Mouse (Mus musculus): ENCODE results near the gene Glyat. TPM values are rescaled to one million over a fixed set of nuclear protein-coding genes. Genes with fewer than 3 reads are reported as not detected.

Glyat gene
- total and polyA plus RNA-seq, 3 experiments = not detected

DNA sequence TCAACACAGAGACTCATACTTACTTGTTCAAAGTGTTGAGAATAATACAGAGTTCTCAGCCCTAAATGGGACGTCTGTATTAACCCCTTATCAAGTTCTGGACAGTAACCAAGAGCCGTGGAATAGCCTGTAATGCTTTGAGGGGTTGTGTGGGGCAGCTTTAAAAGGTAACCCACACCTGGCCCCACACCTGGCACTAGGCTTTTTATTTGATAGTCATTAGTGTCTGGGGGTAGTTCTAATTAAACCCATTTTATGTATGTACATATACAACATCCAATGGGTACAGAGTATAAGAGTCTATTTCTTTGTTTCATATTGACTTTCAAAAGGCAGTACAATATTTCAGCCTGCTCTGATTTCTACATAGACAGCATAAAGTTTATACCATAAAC is 38.0 kb upstream of the Glyat start:
- H3K27ac ChIP-seq (ENCODE audit: insufficient read depth, low read depth) = no peak overlapping the region
- no peak overlapping the region for H3K4me2 ChIP-seq (ENCODE audit: insufficient read depth, low read depth, poor library complexity, severe bottlenecking)
- no peak overlapping the region for H3K9ac ChIP-seq (ENCODE audit: insufficient read depth, low read depth)
- H3K36me3 ChIP-seq (replicated peaks in 1 of 2; ENCODE audit: control insufficient read depth in 1 of 2, insufficient read depth in 1 of 2, low read length in 1 of 2) = peaks cover 2 to 20% of the 10 kb centered on the region in 2 experiments
- no peak for TF ChIP-seq SIN3A (IDR thresholded peaks at IDR 0.05; ENCODE audit: low read length)
- TF ChIP-seq NRF1 (IDR thresholded peaks at IDR 0.05; ENCODE audit: low read depth, low read length) = no peak
- no peak for TF ChIP-seq MXI1 (IDR thresholded peaks at IDR 0.05; ENCODE audit: low read depth, low read length)
- TF ChIP-seq SMC3 (IDR thresholded peaks at IDR 0.05; ENCODE audit: low read depth, low read length) = no peak
- no peak for TF ChIP-seq CHD1 (IDR thresholded peaks at IDR 0.05; ENCODE audit: low read depth, low read length)
- no peak for TF ChIP-seq HCFC1 (IDR thresholded peaks at IDR 0.05; ENCODE audit: low read depth, low read length)
- no peak for TF ChIP-seq EP300 (IDR thresholded peaks at IDR 0.05; ENCODE audit: low read length)
- TF ChIP-seq ETS1 (conservative IDR thresholded peaks at IDR 0.05; ENCODE audit: low read depth, low read length) = no peak
- no peak for TF ChIP-seq USF1 (IDR thresholded peaks at IDR 0.05; ENCODE audit: low read depth, low read length)
- TF ChIP-seq MYC (IDR thresholded peaks at IDR 0.05; ENCODE audit: low read depth, low read length) = no peak
- TF ChIP-seq USF2 (conservative IDR thresholded peaks at IDR 0.05; ENCODE audit: low read depth, low read length) = no peak
- TF ChIP-seq BHLHE40 (IDR thresholded peaks at IDR 0.05; ENCODE audit: low read depth, low read length) = no peak
- TF ChIP-seq RCOR1 (conservative IDR thresholded peaks at IDR 0.05; ENCODE audit: low read depth, low read length) = no peak
- no peak for TF ChIP-seq TBP (conservative IDR thresholded peaks at IDR 0.05; ENCODE audit: low read depth, low read length)
- DNase-seq (ENCODE audit: extremely low read depth) = no peak
- H3K9me3 ChIP-seq (replicated peaks; ENCODE audit: low read length) = no peaks in the 10 kb centered on the region
- H3K27me3 ChIP-seq (replicated peaks) = no peaks in the 10 kb centered on the region
- in situ Hi-C loops (cut with MboI; ENCODE audit: low pct_ligation_motif_present, low pct_unique_long_range_greater_than_20kb, low sequenced_read_pairs) (no loop called here), dilution Hi-C loops (cut with MboI; ENCODE audit: extremely low pct_ligation_motif_present, extremely low pct_unique_long_range_greater_than_20kb, low sequenced_read_pairs) (no loop called here)
- peak overlapping the region in 1 of 3 experiments; percentile 63 for H3K4me3 ChIP-seq (replicated peaks in 1 of 3; ENCODE audit: low read depth in 2 of 3, low read length in 2 of 3, poor library complexity in 1 of 3)
- no peaks in the 10 kb centered on the region for H3K79me2 ChIP-seq (replicated peaks; ENCODE audit: control insufficient read depth, extremely low read depth, insufficient read depth, poor library complexity, severe bottlenecking)
- peaks cover 4 to 23% of the 10 kb centered on the region in 2 experiments for H3K4me1 ChIP-seq (ENCODE audit: control insufficient read depth in 1 of 2, insufficient read depth in 2 of 2)

DNA sequence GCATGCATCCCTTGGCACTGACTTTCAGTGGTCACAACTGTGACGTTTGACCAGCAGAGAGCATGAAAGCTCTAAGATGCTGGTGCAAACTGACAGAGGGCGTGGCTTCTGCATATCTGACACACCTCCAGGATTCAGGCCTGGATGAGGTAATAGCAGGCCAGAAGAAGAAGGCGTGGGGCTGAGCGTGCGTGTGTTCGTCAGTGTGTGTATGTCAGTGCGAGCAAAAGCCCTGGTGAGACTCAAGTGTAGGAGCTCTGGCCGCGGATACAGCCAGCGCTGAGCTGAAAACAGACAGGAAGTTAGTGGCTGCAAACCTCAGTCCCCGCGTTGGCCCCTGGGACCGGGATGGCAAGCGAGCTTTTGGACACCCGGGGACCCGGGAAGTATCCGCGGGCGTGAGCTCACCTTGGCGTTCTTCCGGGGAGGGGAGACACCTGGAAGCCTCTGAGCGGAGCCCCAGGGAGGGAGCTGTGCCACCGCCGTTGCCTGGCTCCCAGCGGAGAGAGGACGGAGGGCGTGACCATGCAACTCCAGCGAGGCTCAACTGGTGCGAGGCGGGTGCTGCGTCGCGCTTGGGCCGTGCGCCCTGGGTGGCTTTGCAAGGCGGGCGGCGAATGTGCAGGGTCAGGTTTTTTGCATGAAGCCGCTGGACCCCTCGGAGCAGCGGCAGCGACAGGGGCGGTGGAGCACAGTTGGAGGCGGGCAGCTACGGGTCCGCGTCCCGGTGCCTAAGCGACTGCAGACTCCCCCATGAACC is 37.4 kb upstream of the Glyat start:
- dilution Hi-C loops (cut with MboI; ENCODE audit: extremely low pct_ligation_motif_present, extremely low pct_unique_long_range_greater_than_20kb, low sequenced_read_pairs) (no loop called here), in situ Hi-C loops (cut with MboI; ENCODE audit: low pct_ligation_motif_present, low pct_unique_long_range_greater_than_20kb, low sequenced_read_pairs) (no loop called here)
- H3K9me3 ChIP-seq (replicated peaks; ENCODE audit: low read length) = no peaks in the 10 kb centered on the region
- H3K27ac ChIP-seq (ENCODE audit: insufficient read depth, low read depth) = no peak overlapping the region; the same call in 1 of the 2 replicates
- no peaks in the 10 kb centered on the region for H3K79me2 ChIP-seq (replicated peaks; ENCODE audit: control insufficient read depth, extremely low read depth, insufficient read depth, poor library complexity, severe bottlenecking)
- H3K27me3 ChIP-seq (replicated peaks) = no peaks in the 10 kb centered on the region
- H3K4me1 ChIP-seq (ENCODE audit: control insufficient read depth in 1 of 2, insufficient read depth in 2 of 2) = peaks cover 4 to 19% of the 10 kb centered on the region in 2 experiments
- H3K9ac ChIP-seq (ENCODE audit: insufficient read depth, low read depth) = peak overlapping the region; percentile 46
- peaks cover 2 to 15% of the 10 kb centered on the region in 2 experiments for H3K36me3 ChIP-seq (replicated peaks in 1 of 2; ENCODE audit: control insufficient read depth in 1 of 2, insufficient read depth in 1 of 2, low read length in 1 of 2)
- peak overlapping the region; percentile 39 to 73 (median 63) for H3K4me3 ChIP-seq (replicated peaks in 1 of 3; ENCODE audit: low read depth in 2 of 3, low read length in 2 of 3, poor library complexity in 1 of 3)
- DNase-seq (ENCODE audit: extremely low read depth) = peak; percentile 85
- peak overlapping the region; percentile 47 for H3K4me2 ChIP-seq (ENCODE audit: insufficient read depth, low read depth, poor library complexity, severe bottlenecking)
- TF ChIP-seq SIN3A (IDR thresholded peaks at IDR 0.05; ENCODE audit: low read length) (peak; percentile 64; the same call in 1 of the 2 replicates), MAX (IDR thresholded peaks at IDR 0.05; ENCODE audit: low read length) (peak; percentile 40; the same call in 1 of the 2 replicates), MYC (IDR thresholded peaks at IDR 0.05; ENCODE audit: low read depth, low read length) (0 out of 2 replicates have a peak, but pooled peaks have one; percentile 24), NRF1 (IDR thresholded peaks at IDR 0.05; ENCODE audit: low read depth, low read length) (no peak; the same call in 1 of the 2 replicates), CTCF (conservative IDR thresholded peaks at IDR 0.05 in 1 of 2, IDR thresholded peaks at IDR 0.05 in 1 of 2; ENCODE audit: low read depth in 2 of 2, low read length in 2 of 2) (peak in 1 of 2 experiments; percentile 67; a peak in 2 of 4 replicates), NELFE (IDR thresholded peaks at IDR 0.05; ENCODE audit: low read depth, low read length) (no peak), SMC3 (IDR thresholded peaks at IDR 0.05; ENCODE audit: low read depth, low read length) (peak; percentile 68), EP300 (IDR thresholded peaks at IDR 0.05; ENCODE audit: low read length) (0 out of 2 replicates have a peak, but pooled peaks have one; percentile 8), JUN (IDR thresholded peaks at IDR 0.05; ENCODE audit: insufficient read depth, low read depth, low read length) (no peak), ELF1 (IDR thresholded peaks at IDR 0.05; ENCODE audit: low read depth, low read length) (no peak), USF1 (IDR thresholded peaks at IDR 0.05; ENCODE audit: low read depth, low read length) (no peak), POLR2AphosphoS2 (IDR thresholded peaks at IDR 0.05; ENCODE audit: low read depth, low read length) (no peak), MEF2A (IDR thresholded peaks at IDR 0.05; ENCODE audit: borderline replicate concordance, low read depth, low read length) (no peak), RAD21 (IDR thresholded peaks at IDR 0.05; ENCODE audit: low read depth, low read length) (peak; percentile 70), ZNF384 (IDR thresholded peaks at IDR 0.05; ENCODE audit: low read depth, low read length) (no peak), JUND (conservative IDR thresholded peaks at IDR 0.05; ENCODE audit: low read depth, low read length) (no peak), TCF12 (IDR thresholded peaks at IDR 0.05; ENCODE audit: low read depth, low read length) (no peak), CHD2 (IDR thresholded peaks at IDR 0.05; ENCODE audit: low read length) (no peak), MAFK (IDR thresholded peaks at IDR 0.05; ENCODE audit: insufficient replicate concordance, low read length) (no peak), ETS1 (conservative IDR thresholded peaks at IDR 0.05; ENCODE audit: low read depth, low read length) (no peak), IRF4 (IDR thresholded peaks at IDR 0.05; ENCODE audit: low read depth, low read length) (no peak), PAX5 (IDR thresholded peaks at IDR 0.05; ENCODE audit: low read length) (no peak), RCOR1 (conservative IDR thresholded peaks at IDR 0.05; ENCODE audit: low read depth, low read length) (no peak), MXI1 (IDR thresholded peaks at IDR 0.05; ENCODE audit: low read depth, low read length) (peak; percentile 84; the same call in 1 of the 2 replicates), HCFC1 (IDR thresholded peaks at IDR 0.05; ENCODE audit: low read depth, low read length) (no peak), USF2 (conservative IDR thresholded peaks at IDR 0.05; ENCODE audit: low read depth, low read length) (no peak), POLR2A (IDR thresholded peaks at IDR 0.05; ENCODE audit: low read depth, low read length) (no peak)

Data from CH12.LX (cell line).